Mouse (Mus musculus): Measurements from ENCODE around the gene Atp2b2.
A peak's percentile ranks its signal among the peaks of the same experiment; 100 is the strongest.

Atp2b2 gene

GRCm38 (mm10) chr6:113696582-113697221, 345.7 kb downstream of the Atp2b2 start, which contains the start of gene Tatdn2:
Tatdn2 (plus strand) TSS chr6:113697050.
- DNase-seq, result peak; percentile 99

- DNase-seq, result no peak
Observed at GRCm38 (mm10) chr6:113695766-113696355, 346.6 kb downstream of the Atp2b2 start.

DNA sequence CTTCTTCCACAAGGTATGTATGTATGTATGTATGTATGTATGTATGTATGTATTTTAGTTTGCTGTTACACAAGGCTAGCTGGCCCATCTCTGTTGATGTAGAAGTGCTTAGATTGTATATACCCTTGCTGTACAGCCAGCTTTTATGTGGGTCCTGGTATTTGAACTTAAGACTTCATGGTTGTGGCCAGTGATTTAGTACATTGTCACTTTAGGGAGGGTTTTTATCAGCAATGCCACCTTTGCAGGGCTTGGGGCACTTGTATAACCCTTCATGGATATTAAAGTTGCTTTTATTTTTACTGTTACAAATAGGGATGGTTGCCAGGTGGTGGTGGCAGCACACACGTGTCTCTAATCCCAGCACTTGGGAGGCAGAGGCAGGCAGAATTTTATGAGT, 347.2 kb downstream of the Atp2b2 start:
- no peak for DNase-seq

Data from lung, adult 18-20 months (tissue).